Mouse (Mus musculus) embryonic facial prominence, embryonic 13.5 days (tissue): ENCODE data around the gene Asgr1. TPM values are rescaled to one million over a fixed set of nuclear protein-coding genes. Genes with fewer than 3 reads are reported as not detected.
A peak's percentile ranks its signal among the peaks of the same experiment; 100 is the strongest.

ENCODE experiments used
- ATAC-seq: fragments of 200-750 bp; cut with Nextera tagmentation; 2 replicates; pipeline ENCODE4 v1.8.0; 2017; ENCODE audit warnings: low read depth; ENCODE audit not compliant: insufficient number of reproducible peaks, insufficient read depth, low FRiP score, low TSS enrichment
- H3K27ac ChIP-seq: fragments of 300-500 bp; sonication (generic); 2 replicates; pipeline ENCODE4 v1.5.1; 2015; ENCODE audit warnings: moderate library complexity, mild to moderate bottlenecking, inconsistent platforms
- H3K27me3 ChIP-seq: fragments of 300-500 bp; sonication (generic); 2 replicates; pipeline ENCODE4 v1.6.1; 2015; ENCODE audit warnings: mild to moderate bottlenecking, inconsistent platforms
- H3K36me3 ChIP-seq: fragments of 300-500 bp; sonication (generic); 2 replicates; pipeline ENCODE4 v1.6.1; 2015; ENCODE audit warnings: mild to moderate bottlenecking, inconsistent platforms
- H3K4me1 ChIP-seq: fragments of 300-500 bp; sonication (generic); 2 replicates; pipeline ENCODE4 v1.6.1; 2015; ENCODE audit warnings: inconsistent platforms
- H3K4me2 ChIP-seq: fragments of 300-500 bp; sonication (generic); 2 replicates; pipeline ENCODE4 v1.6.1; 2015; ENCODE audit warnings: moderate library complexity, mild to moderate bottlenecking, inconsistent platforms
- H3K4me3 ChIP-seq: fragments of 300-500 bp; sonication (generic); 2 replicates; pipeline ENCODE4 v1.5.1; 2015; ENCODE audit warnings: mild to moderate bottlenecking, inconsistent platforms
- H3K9ac ChIP-seq: fragments of 300-500 bp; sonication (generic); 2 replicates; pipeline ENCODE4 v1.6.1; 2015; ENCODE audit warnings: mild to moderate bottlenecking, inconsistent platforms
- H3K9me3 ChIP-seq: fragments of 300-500 bp; sonication (generic); 2 replicates; pipeline ENCODE4 v1.6.1; 2016; ENCODE audit warnings: inconsistent platforms
- WGBS: fragments of 180-500 bp; shearing (Covaris S2); methylation state at CpG from one replicate; pipeline ENCODE4 v1.1.7; 2015; ENCODE audit warnings: mixed read lengths; 5-methylcytosine and 5-hydroxymethylcytosine counted together
- microRNA counts: library from miRNA; unstranded; fragments of <30 nt; microRNA quantifications from one replicate; lab custom pipeline; 2016
- microRNA-seq: library from miRNA; unstranded; fragments of <30 nt; microRNA quantifications from one replicate; pipeline ENCODE4, GENCODE M21; 2016
- polyA plus RNA-seq: library from polyadenylated mRNA; unstranded; fragments of >200 nt; fragmentation: Nextera tagmentation; extraction: Ambion mirVana; gene quantifications from 2 replicates; pipeline ENCODE4 v1.2.1, GENCODE M21; 2015

Gene Asgr1
- polyA plus RNA-seq, 1 experiment from 2014 or later, result 0.24 TPM

DNA sequence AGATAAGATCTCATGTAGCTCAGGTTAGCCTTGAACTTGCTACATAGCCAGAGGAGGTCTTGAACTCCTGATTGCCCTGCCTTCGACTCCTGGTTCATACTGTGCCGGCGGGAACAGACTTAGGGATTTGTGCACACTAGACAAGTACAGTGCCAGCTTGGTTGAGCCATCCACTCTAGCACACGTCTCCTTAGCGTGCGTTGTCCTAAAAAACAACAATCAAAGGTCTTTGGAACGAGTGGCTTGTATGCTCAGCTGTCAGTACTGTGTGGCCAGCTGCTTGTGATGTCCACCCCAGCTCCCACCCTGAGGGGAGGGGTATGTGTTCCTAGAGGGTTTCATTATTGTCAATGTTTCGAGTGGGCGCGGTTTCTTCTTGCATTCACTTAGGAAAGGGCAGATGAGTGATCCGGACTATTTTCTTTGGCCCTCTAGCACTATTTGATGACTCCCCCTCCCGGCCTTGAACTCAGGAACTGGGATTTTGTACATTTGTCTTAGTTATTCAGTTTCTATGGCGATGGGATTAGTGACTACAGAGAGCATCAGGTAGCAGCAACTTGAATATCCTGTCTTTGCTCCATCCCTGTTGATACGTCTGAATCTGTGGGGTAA, 49.9 kb downstream of the Asgr1 start:
- H3K4me3 ChIP-seq, result no peak overlapping the region
- no peak overlapping the region for H3K4me2 ChIP-seq
- no peaks in the 10 kb centered on the region for H3K36me3 ChIP-seq
- no peaks in the 10 kb centered on the region for H3K9me3 ChIP-seq
- 84% methylated on average over 14 of the region's 14 CpGs for WGBS
- no peaks in the 10 kb centered on the region for H3K27me3 ChIP-seq
- no peak overlapping the region for H3K9ac ChIP-seq
- H3K4me1 ChIP-seq, result no peaks in the 10 kb centered on the region
- no peak for ATAC-seq
- H3K27ac ChIP-seq, result no peak overlapping the region

DNA sequence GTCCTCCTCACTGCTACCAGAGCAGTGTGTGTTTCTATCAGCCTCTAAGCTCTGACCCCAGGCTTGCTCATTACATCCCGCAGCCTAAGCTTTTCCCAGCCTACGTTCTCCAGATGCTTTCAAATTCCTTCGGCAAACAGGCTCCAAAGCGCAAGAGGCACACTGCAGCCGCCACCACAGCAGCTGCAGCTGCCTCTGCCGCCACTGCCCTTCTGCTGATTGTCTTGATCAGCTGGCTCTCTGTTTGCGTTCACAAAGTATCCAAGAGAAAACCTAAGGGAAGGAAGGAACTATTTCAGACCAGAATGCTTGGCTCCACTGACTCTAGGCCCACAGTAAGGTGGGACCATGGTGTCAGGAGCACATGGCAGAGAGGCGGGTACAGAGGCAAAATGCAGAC, 53.2 kb downstream of the Asgr1 start:
- H3K4me3 ChIP-seq, result no peak overlapping the region
- 63% methylated on average over 8 of the region's 8 CpGs for WGBS
- no peaks in the 10 kb centered on the region for H3K4me1 ChIP-seq
- no peak overlapping the region for H3K27ac ChIP-seq
- no peaks in the 10 kb centered on the region for H3K9me3 ChIP-seq
- H3K27me3 ChIP-seq, result no peaks in the 10 kb centered on the region
- no peaks in the 10 kb centered on the region for H3K36me3 ChIP-seq
- H3K9ac ChIP-seq, result no peak overlapping the region
- no peak for ATAC-seq
- H3K4me2 ChIP-seq, result no peak overlapping the region

MicroRNAs encoded within 50 kb of the gene (microRNA counts, 519-probe panel; counts per million panel counts)
- microRNA mmu-miR-324-3p (lab: Ali Mortazavi, UCI) (236 counts per million, percentile 44 among the panel's probes with 10 or more counts), microRNA mmu-miR-324-5p (lab: Ali Mortazavi, UCI) (3,473 counts per million, percentile 79 among the panel's probes with 10 or more counts)

Small RNAs within 50 kb of the gene (microRNA-seq; reads per million reads assigned to microRNA genes)
- 3,294 reads per million, percentile 86 among the genes with 10 or more reads in this experiment for gene Mir324

Other genes with a start within 250 kb of the Asgr1 start
- 4.0 and 4.7 TPM in 2 replicates for gene Tmem102, start 248.5 kb upstream of the Asgr1 start, polyA plus RNA-seq
- not detected in 2 replicates for gene Gm39566, start 238.8 kb upstream of the Asgr1 start, polyA plus RNA-seq
- gene Spem2, start 235.6 kb upstream of the Asgr1 start, polyA plus RNA-seq, result not detected in 2 replicates
- 0.26 TPM in 1 of 2 replicates, not detected in the other for gene Spem1, start 231.9 kb upstream of the Asgr1 start, polyA plus RNA-seq
- 14.1 and 15.2 TPM in 2 replicates for gene Nlgn2, start 216.3 kb upstream of the Asgr1 start, polyA plus RNA-seq
- gene Tmem256, start 215.6 kb upstream of the Asgr1 start, polyA plus RNA-seq, result 358 and 423 TPM in 2 replicates
- 145 and 154 TPM in 2 replicates for gene Plscr3, start 207.7 kb upstream of the Asgr1 start, polyA plus RNA-seq
- 4.9 and 5.3 TPM in 2 replicates for gene Tnk1, start 195.4 kb upstream of the Asgr1 start, polyA plus RNA-seq
- gene Tmem95, start 176.1 kb upstream of the Asgr1 start, polyA plus RNA-seq, result not detected in 2 replicates
- gene Kctd11, start 172.7 kb upstream of the Asgr1 start, polyA plus RNA-seq, result 3.8 and 4.4 TPM in 2 replicates
- gene Acap1, start 158.5 kb upstream of the Asgr1 start, polyA plus RNA-seq, result 0.74 and 1.6 TPM in 2 replicates
- gene 2810408A11Rik, start 153.1 kb upstream of the Asgr1 start, polyA plus RNA-seq, result 14.8 and 15.6 TPM in 2 replicates
- gene Neurl4, start 153.0 kb upstream of the Asgr1 start, polyA plus RNA-seq, result 12.3 and 12.6 TPM in 2 replicates
- gene Gps2, start 140.2 kb upstream of the Asgr1 start, polyA plus RNA-seq, result 79.5 and 85.5 TPM in 2 replicates
- 1,558 and 1,689 TPM in 2 replicates for gene Eif5a, start 132.1 kb upstream of the Asgr1 start, polyA plus RNA-seq
- gene Ybx2, start 118.3 kb upstream of the Asgr1 start, polyA plus RNA-seq, result 7.5 and 10.2 TPM in 2 replicates
- 33.3 and 33.5 TPM in 2 replicates for gene Slc2a4, start 105.9 kb upstream of the Asgr1 start, polyA plus RNA-seq
- 30.3 and 34.9 TPM in 2 replicates for gene Cldn7, start 89.3 kb upstream of the Asgr1 start, polyA plus RNA-seq
- gene Ctdnep1, start 72.9 kb upstream of the Asgr1 start, polyA plus RNA-seq, result 30.0 and 30.9 TPM in 2 replicates
- 125 and 127 TPM in 2 replicates for gene Elp5, start 71.6 kb upstream of the Asgr1 start, polyA plus RNA-seq
- 511 and 542 TPM in 2 replicates for gene Gabarap, start 62.9 kb upstream of the Asgr1 start, polyA plus RNA-seq
- 87.8 and 93.3 TPM in 2 replicates for gene Phf23, start 58.3 kb upstream of the Asgr1 start, polyA plus RNA-seq
- gene Dvl2, start 53.5 kb upstream of the Asgr1 start, polyA plus RNA-seq, result 55.0 and 56.8 TPM in 2 replicates
- gene Acadvl, start 38.7 kb upstream of the Asgr1 start, polyA plus RNA-seq, result 78.2 and 82.3 TPM in 2 replicates
- gene Dlg4, start 37.1 kb upstream of the Asgr1 start, polyA plus RNA-seq, result 13.1 and 13.5 TPM in 2 replicates
- not detected in 2 replicates for gene Asgr2, start 38.6 kb downstream of the Asgr1 start, polyA plus RNA-seq
- 0.25 and 0.50 TPM in 2 replicates for gene Mgl2, start 76.2 kb downstream of the Asgr1 start, polyA plus RNA-seq
- 1.3 TPM in 2 replicates for gene Clec10a, start 102.1 kb downstream of the Asgr1 start, polyA plus RNA-seq
- 1.9 and 3.5 TPM in 2 replicates for gene Slc16a11, start 158.7 kb downstream of the Asgr1 start, polyA plus RNA-seq
- 9.8 and 13.0 TPM in 2 replicates for gene Slc16a13, start 167.0 kb downstream of the Asgr1 start, polyA plus RNA-seq
- 11.1 and 11.3 TPM in 2 replicates for gene Bcl6b, start 175.7 kb downstream of the Asgr1 start, polyA plus RNA-seq
- gene 0610010K14Rik, start 183.8 kb downstream of the Asgr1 start, polyA plus RNA-seq, result 188 and 200 TPM in 2 replicates
- 11.7 and 13.9 TPM in 2 replicates for gene Gm21988, start 185.7 kb downstream of the Asgr1 start, polyA plus RNA-seq
- 168 and 170 TPM in 2 replicates for gene Rnasek, start 185.8 kb downstream of the Asgr1 start, polyA plus RNA-seq
- 6.7 and 7.6 TPM in 2 replicates for gene Alox12, start 201.3 kb downstream of the Asgr1 start, polyA plus RNA-seq